Mouse (Mus musculus) v-Abl transformed pro-B cells (cell line): ENCODE data around the gene Ripor1.
"Not testable (repeated sequence)": the region's sequence is repeated elsewhere in the genome, so short reads cannot be mapped to it uniquely, and the experiment has no call there.

ENCODE experiments used
- in situ Hi-C, 2 experiments: fragments of 400-800 bp; cut with MboI; formaldehyde crosslinking; loops; one replicate each; pipeline ENCODE4 v1.15.1; 2025; ENCODE audit not compliant: unreplicated experiment in 2 of 2

Gene Ripor1

GRCm38 (mm10) chr8:105604804-105605381, at the start of gene Ripor1:
TSS of gene Ripor1 (plus strand) at chr8:105605255.
- in situ Hi-C loops = loop anchor here (5.0 to 10.0 kb wide), 3 partner anchors 82 to 450 kb away; partner anchors contain the start of genes Carmil2 (in 1 of the 2), Ctrl (in 1 of the 2), Nfatc3 (in 1 of the 2) and Psmb10 (in 1 of the 2)

GRCm38 (mm10) chr8:105562863-105563262, 42.2 kb upstream of the Ripor1 start:
- in situ Hi-C loops = no loop called here

- in situ Hi-C loops = no loop called here
Measured at GRCm38 (mm10) chr8:105563871-105564270, 41.2 kb upstream of the Ripor1 start.

GRCm38 (mm10) chr8:105564573-105565229, 40.4 kb upstream of the Ripor1 start:
- in situ Hi-C loops = not testable (repeated sequence)

- in situ Hi-C loops = no loop called here
Measured at GRCm38 (mm10) chr8:105565401-105565881, 39.6 kb upstream of the Ripor1 start.

- in situ Hi-C loops = no loop called here
Measured at GRCm38 (mm10) chr8:105565952-105566702, 38.9 kb upstream of the Ripor1 start, which contains the start of gene Atp6v0d1. TSS of gene Atp6v0d1 (minus strand) at chr8:105566047.

GRCm38 (mm10) chr8:105566703-105567595, 38.1 kb upstream of the Ripor1 start:
- in situ Hi-C loops = no loop called here

- in situ Hi-C loops = no loop called here
Measured at GRCm38 (mm10) chr8:105571810-105572209, 33.2 kb upstream of the Ripor1 start.

GRCm38 (mm10) chr8:105573427-105573826, 31.6 kb upstream of the Ripor1 start:
- in situ Hi-C loops = no loop called here

- in situ Hi-C loops = no loop called here
Measured at GRCm38 (mm10) chr8:105574741-105575140, 30.3 kb upstream of the Ripor1 start.

- in situ Hi-C loops = no loop called here
Measured at GRCm38 (mm10) chr8:105575538-105575937, 29.5 kb upstream of the Ripor1 start.

GRCm38 (mm10) chr8:105579719-105580118, 25.3 kb upstream of the Ripor1 start:
- in situ Hi-C loops = loop anchor here (5.0 to 10.0 kb wide), 3 partner anchors 215 to 545 kb away; no protein-coding TSS in a partner anchor

- in situ Hi-C loops = no loop called here
Measured at GRCm38 (mm10) chr8:105592431-105592830, 12.6 kb upstream of the Ripor1 start.

GRCm38 (mm10) chr8:105593859-105594258, 11.2 kb upstream of the Ripor1 start:
- in situ Hi-C loops = no loop called here

- in situ Hi-C loops = loop anchor here (5.0 kb wide), 2 partner anchors 93 to 193 kb away; partner anchors contain the start of gene Carmil2 (in 1 of the 2)
Measured at GRCm38 (mm10) chr8:105594451-105595242, 10.4 kb upstream of the Ripor1 start.

- in situ Hi-C loops = loop anchor here (5.0 kb wide), 2 partner anchors 91 to 191 kb away; partner anchors contain the start of gene Carmil2 (in 1 of the 2)
Measured at GRCm38 (mm10) chr8:105596362-105597034, 8.6 kb upstream of the Ripor1 start.

GRCm38 (mm10) chr8:105598777-105599176, 6.3 kb upstream of the Ripor1 start:
- in situ Hi-C loops = loop anchor here (5.0 kb wide), 2 partner anchors 89 to 189 kb away; partner anchors contain the start of gene Carmil2 (in 1 of the 2)

GRCm38 (mm10) chr8:105601301-105601700, 3.8 kb upstream of the Ripor1 start:
- in situ Hi-C loops = loop anchor here (10.0 kb wide), 2 partner anchors 334 to 454 kb away; partner anchors contain the start of genes Ctrl (in 1 of the 2), Nfatc3 (in 1 of the 2) and Psmb10 (in 1 of the 2)
